Mouse (Mus musculus): ENCODE measurements around the gene Gemin2. TPM values are rescaled to one million over a fixed set of nuclear protein-coding genes. Genes with fewer than 3 reads are reported as not detected.
"Not testable (repeated sequence)": the region's sequence is repeated elsewhere in the genome, so short reads cannot be mapped to it uniquely, and the experiment has no call there.

Gemin2 gene
- total RNA-seq (2021): 1 to 10 TPM; 4.0 to 4.9 TPM
- long read RNA-seq, experiment 1, partial matches to known transcripts: 0 of 5 reads
- long read RNA-seq, experiment 1, other reads (novel, unspliced or antisense): 3 of 5 reads
- long read RNA-seq, experiment 2, transcript Gemin2-201 (10 exons, 1,588 nt): major isoform, 5 of 6 reads
- long read RNA-seq, experiment 2, partial matches to known transcripts: 0 of 6 reads
- long read RNA-seq, experiment 2, other reads (novel, unspliced or antisense): 1 of 6 reads

DNA sequence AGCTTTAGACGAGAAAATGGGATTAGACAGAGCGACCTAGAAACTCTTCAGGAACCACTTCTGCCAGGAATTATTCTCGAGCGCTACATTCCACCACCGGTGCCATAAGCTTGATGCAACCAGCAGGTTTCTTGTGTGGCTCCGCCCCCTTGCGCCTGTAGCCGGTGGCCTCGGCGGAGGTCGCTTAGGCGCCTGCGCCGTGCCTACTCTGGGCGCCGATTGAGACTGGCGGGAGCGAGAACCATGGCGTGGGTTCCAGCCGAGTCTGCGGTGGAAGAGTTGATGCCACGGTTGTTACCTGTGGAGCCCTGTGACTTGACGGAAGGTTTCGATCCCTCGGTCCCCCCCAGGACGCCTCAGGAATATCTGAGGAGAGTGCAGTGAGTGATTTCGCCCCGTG, at the start of gene Gemin2:
TSS of gene Gemin2 (plus strand) at position 160 of the 400 bp plus-strand sequence.
- peak; percentile 90 for DNase-seq (ENCODE audit: low spot score)

DNA sequence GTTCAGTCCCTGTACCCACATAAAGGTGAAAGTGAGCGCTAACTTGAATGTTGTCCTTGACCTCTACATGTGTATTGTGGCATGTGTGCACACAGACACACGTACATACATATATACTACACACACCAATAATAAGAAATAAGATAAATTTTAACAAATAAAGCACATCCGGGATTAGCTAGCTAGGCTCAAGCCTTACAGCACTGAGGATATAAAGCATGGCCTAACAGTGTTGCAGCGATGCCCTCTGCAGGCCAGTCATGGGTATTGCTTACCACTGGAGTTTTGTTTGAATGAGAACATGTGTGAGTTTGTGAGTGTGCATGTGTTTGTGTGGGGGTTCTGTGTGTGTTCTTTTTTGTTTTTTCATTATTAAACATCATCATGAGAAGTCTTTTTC, 48.6 kb upstream of the Gemin2 start:
- DNase-seq (ENCODE audit: low spot score): no peak

DNA sequence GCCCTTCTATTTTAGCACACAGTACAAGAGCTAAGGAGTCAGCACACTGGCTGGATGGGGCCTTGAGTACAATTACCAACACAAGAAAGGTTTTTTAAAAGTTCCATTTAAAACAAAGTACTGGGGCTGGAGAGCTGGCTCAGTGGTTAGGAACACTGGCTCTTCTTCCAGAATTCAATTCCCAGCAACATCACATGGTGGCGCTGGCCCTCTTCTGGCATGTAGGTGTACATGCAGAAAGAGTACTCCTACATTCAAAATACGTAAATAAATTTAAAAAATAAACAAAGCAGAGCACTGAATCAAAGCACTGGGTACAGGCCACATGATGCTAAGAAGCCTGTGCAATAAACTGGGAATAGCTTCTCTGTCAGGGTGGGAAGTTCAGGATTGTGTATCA, 36.2 kb upstream of the Gemin2 start:
- DNase-seq (ENCODE audit: low spot score): no peak

DNA sequence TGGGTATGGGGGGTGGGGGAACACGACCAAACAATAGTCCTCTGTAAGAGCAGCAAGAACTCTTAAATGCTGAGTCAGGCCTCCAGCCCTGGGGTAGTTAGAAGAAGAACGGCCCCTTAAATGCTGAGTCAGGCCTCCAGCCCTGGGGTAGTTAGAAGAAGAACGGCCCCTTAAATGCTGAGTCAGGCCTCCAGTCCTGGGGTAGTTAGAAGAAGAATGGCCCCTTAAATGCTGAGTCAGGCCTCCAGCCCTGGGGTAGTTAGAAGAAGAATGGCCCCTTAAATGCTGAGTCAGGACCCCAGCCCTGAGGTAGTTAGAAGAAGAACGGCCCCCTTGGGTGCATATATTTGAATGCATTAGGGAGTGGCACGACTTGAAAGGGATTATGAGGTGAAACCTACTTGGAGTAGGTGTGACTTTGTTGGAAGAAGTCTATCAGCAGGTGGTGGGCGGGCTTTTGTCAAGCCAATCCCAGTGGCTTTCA, 32.0 kb upstream of the Gemin2 start:
- DNase-seq (ENCODE audit: low spot score): not testable (repeated sequence)

DNA sequence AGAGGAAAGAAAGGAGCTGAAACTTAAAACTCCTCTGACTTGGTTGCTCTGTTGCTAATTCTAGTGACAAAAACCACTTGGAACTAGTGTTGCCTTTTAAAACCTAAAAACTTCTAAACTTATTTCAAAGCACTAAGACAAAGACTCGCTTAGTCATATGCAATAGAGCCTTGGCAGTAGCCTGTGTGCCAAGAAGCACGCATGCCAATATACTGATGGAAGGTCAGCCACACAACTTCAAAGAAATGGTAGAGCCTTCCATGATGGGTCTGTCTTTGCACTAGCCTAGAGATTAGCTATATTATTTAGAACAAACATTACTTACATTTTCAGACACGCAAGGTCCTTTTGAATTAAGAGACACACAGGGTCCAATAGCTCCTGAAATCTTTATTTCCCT, 27.4 kb upstream of the Gemin2 start:
- DNase-seq (ENCODE audit: low spot score): no peak

DNA sequence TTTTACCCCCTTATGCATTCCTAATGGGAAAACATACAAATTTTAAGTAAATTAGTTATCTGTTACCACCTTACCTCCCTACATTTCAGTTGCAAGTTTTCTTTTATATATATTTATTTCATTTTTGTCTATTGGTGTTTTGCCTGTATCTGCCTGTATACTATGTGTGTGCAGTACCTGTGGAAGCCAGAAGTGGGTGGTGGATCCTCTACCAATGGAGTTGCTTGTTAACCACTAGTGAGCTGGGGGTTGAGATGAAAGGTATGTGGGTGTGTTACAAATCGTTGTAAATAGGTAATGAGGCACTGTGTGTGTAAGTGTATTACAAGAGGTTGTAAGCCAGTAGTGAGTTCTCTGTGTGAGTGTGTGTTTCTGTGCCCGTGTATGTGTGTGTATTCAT, 2.7 kb upstream of the Gemin2 start:
- no peak for DNase-seq (ENCODE audit: low spot score)

DNA sequence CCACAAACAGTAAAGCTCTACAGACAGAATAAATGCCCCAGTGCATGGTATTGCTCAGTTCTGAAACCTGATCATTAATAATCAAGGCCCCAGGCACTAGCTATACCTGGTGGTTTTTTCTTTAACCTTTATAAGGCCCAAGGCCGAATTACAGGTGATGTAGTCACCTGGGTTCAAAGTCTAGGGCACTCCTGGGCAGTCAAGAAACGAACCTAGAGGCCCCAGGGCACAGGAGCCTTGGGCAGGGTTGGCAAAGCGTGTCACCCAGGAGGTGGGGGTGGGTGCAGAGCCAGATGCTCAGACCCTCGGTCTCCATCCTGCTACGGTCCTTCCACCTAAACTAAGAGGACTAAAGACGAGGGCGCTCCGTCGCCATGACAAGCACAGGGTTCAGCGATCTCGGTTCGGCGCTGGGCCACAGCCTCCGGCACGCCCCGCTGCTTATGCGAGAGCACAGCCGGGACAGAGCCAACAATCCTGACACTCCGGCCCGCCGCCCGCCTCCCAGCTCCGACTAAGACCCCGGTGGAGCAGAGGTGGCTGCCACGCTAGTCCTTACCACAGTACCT, 1.8 kb upstream of the Gemin2 start:
- no peak for DNase-seq (ENCODE audit: low spot score)

DNA sequence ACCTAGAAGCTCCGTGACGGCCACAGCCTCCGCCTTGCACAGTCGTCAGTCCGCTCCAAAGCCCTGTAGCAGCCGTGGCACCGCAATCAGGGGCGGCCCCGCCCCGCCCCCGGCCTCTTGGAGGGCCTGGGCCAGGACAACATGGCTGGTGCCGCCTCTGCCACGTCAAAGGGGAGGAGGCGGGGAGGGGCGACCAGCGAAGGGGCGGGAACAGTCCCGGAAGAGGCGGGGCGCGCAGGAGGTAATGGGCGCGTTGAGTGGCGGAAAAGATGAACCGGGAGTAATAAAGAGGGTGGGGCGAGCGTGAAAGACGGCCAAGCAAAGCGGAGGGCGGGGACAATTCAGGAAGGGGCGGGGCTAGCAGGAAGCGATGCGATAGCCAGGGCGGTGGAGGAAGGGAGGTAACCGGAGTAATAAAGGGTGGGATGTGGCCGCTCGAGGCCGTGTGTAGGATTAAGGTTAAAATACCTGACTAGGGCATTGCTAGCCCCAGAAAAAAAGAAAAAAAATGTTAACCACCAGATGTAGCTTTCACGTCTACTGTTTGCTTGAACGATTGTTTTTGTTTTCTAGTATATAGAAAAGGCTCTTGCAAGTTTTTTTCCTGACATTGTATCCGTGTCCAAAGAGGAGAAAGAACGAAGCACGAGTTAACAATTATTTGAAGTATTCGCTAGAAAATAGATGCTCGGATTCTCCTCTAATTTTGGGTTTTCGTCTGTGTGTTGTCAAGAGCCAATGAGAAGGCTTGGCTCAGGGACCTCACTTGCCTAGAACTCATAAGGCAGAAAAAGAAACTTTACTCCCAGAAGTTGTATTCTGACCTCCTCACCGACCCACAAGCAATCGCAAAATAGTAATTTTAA, 1.1 kb upstream of the Gemin2 start, which contains the start of gene Sec23a:
TSS of gene Sec23a (minus strand) at position 174 of the 866 bp plus-strand sequence.
- peak; percentile 99 for DNase-seq (ENCODE audit: low spot score)

DNA sequence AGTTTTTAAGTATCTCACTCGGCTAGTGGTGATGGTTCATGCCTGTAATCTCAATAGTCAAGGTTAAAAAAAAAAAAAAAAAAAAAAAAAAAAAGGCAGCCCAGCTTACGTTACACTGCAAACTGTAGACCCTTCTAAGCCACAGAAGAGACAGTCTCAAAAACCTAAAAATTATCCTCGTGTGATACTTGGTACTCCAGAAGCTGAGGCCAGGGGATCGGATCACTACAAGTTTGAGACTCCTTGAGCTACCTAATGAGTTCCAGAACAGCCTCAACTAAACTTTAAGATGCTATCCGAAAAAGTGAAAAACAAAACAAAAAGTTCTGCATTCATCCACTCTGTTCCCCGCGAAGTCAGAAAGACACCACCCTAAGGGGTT, 492 bp upstream of the Gemin2 start:
- no peak for DNase-seq (ENCODE audit: low spot score)

DNA sequence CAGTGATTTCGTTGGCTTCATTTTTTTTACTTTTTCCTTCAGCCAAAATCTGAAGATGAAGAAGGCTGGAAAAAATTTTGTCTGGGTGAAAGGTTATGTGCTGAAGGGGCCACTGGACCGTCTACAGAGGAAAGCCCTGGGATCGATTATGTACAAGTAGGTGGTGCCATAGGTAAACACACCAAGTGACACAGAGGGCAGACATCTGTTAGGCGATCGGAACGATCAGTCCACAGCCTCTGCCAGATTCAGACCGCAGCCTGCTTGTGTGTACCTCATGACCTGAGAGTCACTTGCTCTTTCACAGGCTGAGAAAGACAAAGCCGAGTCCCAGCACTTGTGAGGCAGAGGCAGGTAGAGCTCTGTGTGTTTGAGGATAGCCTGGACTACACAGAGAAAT, 4.8 kb downstream of the Gemin2 start:
- no peak for DNase-seq (ENCODE audit: low spot score)

DNA sequence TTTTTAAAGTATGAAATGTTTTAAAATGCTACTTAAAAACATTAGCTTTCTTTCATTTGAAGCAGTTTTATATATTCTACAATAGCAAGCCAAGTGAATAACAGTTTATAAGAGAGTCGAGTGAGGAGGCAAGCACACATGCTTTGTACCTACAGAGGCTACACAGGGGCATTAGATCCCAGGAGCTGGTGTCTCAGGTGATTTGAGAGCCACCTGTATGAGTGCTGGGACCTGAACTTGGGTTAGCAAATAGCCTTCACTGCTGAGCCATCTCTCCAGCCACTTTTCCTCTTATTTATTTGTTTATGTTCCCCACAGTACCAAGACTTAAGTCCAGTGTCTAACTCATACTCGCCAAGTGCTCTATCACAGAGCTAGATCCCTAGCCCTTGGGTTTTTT, 6.7 kb downstream of the Gemin2 start:
- no peak for DNase-seq (ENCODE audit: low spot score)

DNA sequence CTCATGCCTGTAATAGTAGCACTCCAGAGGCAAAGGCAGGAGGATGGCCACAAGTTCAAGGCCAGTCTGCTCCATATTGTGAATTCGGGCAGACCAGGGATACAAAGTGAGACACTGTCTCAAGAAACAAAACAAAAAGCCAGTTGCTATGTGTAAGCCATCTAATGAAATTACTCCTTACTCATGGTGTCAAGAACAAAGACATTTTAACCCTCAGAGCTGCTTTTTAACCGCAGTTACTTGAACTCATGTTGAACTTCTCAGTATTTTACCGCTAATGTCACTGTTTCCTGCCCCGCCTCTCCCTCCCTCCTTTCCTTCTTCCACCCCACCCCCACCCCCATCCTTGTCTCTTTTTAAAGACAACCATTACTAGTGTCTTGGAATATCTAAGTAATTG, 8.1 kb downstream of the Gemin2 start:
- no peak for DNase-seq (ENCODE audit: low spot score)

DNA sequence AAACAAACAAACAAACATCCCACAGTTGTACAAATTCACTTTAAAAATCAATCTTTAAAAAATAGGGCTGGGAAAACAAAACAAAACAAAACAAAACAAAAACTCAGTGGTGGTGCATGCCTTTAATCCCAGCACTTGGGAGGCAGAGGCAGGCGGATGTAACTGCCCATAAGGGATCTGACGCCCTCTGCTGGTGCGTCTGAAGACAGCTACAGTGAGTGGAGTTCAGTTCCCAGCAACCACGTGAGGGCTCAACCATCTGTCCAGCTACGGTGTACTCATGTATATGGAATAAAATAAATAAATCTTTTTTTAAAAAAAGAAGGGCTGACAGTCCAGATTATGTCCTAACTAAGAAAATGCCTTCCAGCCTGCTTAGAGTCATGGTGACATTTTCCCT, 18.9 kb downstream of the Gemin2 start:
- no peak for DNase-seq (ENCODE audit: low spot score)

DNA sequence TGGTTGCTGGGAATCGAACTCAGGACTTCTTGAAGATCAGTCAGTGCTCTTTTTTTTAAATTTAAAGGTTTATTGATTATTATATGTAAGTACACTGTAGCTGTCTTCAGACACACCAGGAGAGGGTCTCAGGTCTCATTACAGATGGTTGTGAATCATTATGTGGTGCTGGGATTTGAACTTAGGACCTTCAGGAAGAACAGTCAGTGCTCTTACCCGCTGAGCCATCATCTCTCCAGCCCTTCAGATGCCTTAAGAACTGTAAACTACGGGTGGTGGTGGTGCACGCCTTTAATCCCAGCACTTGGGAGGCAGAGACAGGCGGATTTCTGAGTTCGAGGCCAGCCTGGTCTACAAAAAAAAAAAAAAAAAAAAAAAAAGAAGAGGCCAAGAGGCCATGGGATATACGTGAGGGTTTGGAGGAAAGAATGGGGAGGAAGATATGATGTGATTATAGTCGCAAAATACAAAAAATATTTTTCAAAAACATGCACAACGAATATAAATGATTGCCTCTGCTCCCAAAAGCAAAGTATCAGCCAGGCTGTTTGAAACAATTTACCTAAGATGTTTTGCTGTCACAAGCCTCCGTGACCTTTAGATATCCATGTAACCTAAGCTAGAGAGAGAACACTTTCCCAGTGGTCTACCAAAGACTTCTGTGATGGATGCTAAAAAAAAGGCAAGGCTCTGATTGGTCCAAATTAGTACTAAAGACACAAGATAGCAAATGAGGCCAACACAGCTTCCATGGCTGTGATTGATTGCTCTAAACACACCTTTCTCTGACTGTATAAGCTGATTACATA, 26.2 kb downstream of the Gemin2 start:
- DNase-seq (ENCODE audit: low spot score): no peak

DNA sequence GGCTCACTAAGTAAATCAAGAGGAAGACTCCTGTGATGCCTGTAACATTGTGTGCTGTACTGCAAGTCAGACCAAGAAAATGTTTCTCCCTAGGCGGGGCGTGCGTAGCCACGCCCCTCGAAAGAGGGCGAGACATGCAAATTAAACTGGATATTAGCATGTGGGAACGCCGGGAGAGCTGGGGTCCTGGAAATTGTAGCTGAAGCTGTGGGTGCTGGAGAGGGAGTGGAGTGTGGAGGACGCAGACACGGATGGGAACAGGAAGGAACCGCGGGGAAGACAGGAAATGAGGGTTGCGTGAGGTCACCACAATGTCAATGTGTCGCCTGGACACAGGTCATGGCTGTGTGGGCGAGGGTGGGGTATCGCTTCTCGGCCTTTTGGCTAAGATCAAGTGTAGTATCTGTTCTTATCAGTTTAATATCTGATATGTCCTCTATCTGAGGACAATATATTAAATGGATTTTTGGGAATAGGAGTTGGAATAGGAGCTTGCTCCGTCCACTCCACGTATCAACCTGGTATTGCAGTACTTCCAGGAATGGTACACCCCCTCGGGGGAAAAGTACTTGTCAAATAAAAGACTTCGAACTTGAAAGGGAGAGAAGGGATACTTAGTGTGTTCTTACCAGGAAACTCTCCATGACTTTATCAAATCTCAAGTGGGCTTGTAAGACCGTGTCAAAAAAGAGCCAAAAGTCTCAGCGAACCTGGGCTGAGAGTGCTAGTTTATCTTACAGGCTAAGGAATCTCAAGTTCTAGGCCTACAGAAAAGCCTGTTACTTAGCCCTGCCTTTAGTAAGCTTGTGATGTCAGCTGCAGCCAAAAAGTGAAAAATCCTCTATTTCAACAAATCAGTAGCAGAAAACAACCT, 27.0 kb downstream of the Gemin2 start:
- DNase-seq (ENCODE audit: low spot score): peak; percentile 6

DNA sequence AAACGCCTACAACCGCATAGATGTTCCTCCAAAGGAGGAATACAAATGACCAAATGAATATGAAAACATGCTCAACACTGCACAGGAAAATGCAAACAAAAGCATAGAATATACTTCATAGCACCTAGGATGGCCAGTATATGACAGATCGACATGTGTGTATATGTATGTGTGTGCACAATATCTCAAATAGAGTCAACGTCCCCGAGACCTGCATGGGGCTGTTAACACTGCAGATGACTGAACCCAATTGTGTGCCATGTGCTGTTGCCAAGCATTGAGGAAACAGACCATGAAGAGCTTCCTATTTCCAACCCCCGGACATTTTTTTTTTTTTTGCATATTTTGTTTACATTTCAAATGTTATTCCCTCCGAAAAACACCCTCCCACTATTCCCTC, 27.7 kb downstream of the Gemin2 start:
- no peak for DNase-seq (ENCODE audit: low spot score)

DNA sequence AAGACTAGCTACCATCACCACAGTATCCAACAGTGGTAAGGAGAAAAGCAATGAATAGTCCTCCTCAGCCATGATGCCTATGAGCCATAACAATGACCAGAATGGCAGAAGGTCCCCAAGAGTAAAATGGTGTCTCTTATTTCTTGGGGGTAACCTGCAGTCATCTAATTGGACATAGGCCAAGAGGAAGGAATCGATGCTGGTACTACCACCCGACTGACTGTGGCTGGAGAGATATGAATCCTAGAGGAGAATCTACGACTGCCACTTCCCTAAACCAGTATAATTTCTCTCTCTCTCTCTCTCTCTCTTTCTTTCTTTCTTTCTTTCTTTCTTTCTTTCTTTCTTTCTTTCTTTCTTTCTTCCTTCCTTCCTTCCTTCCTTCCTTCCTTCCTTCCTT, 39.3 kb downstream of the Gemin2 start:
- no peak for DNase-seq (ENCODE audit: low spot score)

DNA sequence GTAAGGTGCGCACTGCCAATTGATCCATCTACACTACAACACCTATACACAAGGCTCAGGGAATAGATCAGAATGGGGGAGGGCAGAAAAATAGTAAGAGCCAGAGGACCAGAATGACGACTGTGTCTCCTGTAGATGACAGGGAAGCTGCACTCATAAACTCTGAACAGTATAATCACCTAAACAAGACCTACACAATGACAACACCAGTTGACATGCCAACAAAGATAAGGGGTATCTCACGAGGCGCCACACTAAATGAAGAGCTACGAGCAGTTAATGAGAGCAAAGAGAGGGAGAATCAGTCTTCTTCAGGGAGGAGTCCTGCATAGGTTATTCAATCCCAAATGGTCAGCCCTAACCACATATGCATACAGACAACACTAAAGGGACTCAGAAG, 40.0 kb downstream of the Gemin2 start:
- DNase-seq (ENCODE audit: low spot score): no peak

DNA sequence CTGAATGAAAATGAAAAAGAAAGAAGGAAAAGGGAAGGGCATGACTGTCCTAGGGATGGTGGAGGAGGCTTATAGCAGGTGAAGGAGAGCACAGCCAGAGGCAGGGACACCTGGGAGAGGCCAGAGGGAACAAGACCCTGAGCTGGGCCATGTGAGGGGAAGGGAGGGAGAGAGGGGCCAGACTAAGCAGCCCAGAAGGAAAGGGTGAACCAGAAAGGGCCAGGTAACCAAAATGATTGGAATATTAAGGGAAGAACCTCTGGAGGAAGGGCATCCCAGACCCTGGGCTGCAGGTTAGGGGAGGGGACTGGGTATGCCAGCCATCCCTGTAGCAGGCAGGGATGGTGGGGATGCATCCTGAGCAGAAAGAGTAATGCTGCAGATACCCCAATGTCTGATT, 40.8 kb downstream of the Gemin2 start:
- no peak for DNase-seq (ENCODE audit: low spot score)

DNA sequence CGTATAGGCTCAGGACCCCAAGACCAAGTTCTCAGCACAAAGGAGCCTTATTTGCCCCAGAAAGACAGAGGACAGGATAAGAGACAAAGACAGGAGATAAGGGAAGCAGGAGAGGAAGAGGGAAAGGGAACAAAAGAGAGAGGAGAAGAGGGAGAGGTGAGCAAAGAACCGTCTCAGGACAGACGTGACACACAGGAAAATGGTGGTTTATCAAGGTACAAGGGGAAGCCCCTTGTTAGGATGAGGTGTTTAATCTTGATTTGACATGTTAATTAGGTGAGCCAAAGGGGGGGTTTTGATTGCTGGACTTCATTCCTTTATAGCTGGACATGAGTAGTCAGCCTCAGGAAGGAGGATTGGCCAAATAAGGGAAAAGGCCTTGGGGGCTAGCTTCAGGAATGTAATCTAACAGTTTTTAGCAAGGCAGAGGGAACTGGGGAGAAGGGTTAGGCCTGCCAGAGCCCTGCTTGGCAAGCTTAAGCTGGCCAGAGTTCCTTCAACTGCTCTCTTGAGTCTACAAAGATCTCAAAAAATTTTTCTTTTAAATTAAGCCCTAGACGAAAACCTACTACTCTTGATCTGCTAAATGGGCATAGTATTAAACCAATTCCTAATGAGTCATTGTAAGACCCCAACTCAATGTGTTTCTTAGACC, 42.1 kb downstream of the Gemin2 start:
- no peak for DNase-seq (ENCODE audit: low spot score)
